Mouse (Mus musculus): ENCODE data around the gene Fkbp15. TPM values are rescaled to one million over a fixed set of nuclear protein-coding genes. Genes with fewer than 3 reads are reported as not detected.

The Fkbp15 gene
- polyA plus RNA-seq, 1 experiment from 2014 or later = 24.9 TPM

Other genes starting within 250 kb of the Fkbp15 start
- gene Mup21, start 209.7 kb downstream of the Fkbp15 start, polyA plus RNA-seq (2015; fragmentation: Nextera tagmentation; extraction: Ambion mirVana) = not detected in 2 replicates
- gene Zfp37, start 129.5 kb downstream of the Fkbp15 start, polyA plus RNA-seq (2015; fragmentation: Nextera tagmentation; extraction: Ambion mirVana) = 8.0 and 8.5 TPM in 2 replicates
- gene Slc31a2, start 98.0 kb downstream of the Fkbp15 start, polyA plus RNA-seq (2015; fragmentation: Nextera tagmentation; extraction: Ambion mirVana) = 21.4 and 23.9 TPM in 2 replicates
- gene Slc31a1, start 179 bp upstream of the Fkbp15 start, polyA plus RNA-seq (2015; fragmentation: Nextera tagmentation; extraction: Ambion mirVana) = 59.0 and 64.3 TPM in 2 replicates
- gene Cdc26, start 48.1 kb upstream of the Fkbp15 start, polyA plus RNA-seq (2015; fragmentation: Nextera tagmentation; extraction: Ambion mirVana) = 136 and 146 TPM in 2 replicates
- 18.6 and 19.1 TPM in 2 replicates for gene Prpf4, start 48.2 kb upstream of the Fkbp15 start, polyA plus RNA-seq (2015; fragmentation: Nextera tagmentation; extraction: Ambion mirVana)
- gene Rnf183, start 74.7 kb upstream of the Fkbp15 start, polyA plus RNA-seq (2015; fragmentation: Nextera tagmentation; extraction: Ambion mirVana) = not detected in 2 replicates
- 6.2 and 7.8 TPM in 2 replicates for gene Wdr31, start 110.3 kb upstream of the Fkbp15 start, polyA plus RNA-seq (2015; fragmentation: Nextera tagmentation; extraction: Ambion mirVana)
- 28.4 and 29.9 TPM in 2 replicates for gene Bspry, start 119.5 kb upstream of the Fkbp15 start, polyA plus RNA-seq (2015; fragmentation: Nextera tagmentation; extraction: Ambion mirVana)
- gene Hdhd3, start 142.9 kb upstream of the Fkbp15 start, polyA plus RNA-seq (2015; fragmentation: Nextera tagmentation; extraction: Ambion mirVana) = 27.3 and 30.7 TPM in 2 replicates
- gene Alad, start 159.4 kb upstream of the Fkbp15 start, polyA plus RNA-seq (2015; fragmentation: Nextera tagmentation; extraction: Ambion mirVana) = 121 and 142 TPM in 2 replicates
- 70.9 and 77.3 TPM in 2 replicates for gene Pole3, start 164.5 kb upstream of the Fkbp15 start, polyA plus RNA-seq (2015; fragmentation: Nextera tagmentation; extraction: Ambion mirVana)
- 0.19 and 0.35 TPM in 2 replicates for gene 4933430I17Rik, start 164.8 kb upstream of the Fkbp15 start, polyA plus RNA-seq (2015; fragmentation: Nextera tagmentation; extraction: Ambion mirVana)
- gene Rgs3, start 199.3 kb upstream of the Fkbp15 start, polyA plus RNA-seq (2015; fragmentation: Nextera tagmentation; extraction: Ambion mirVana) = 46.8 and 48.0 TPM in 2 replicates

All from stomach, embryonic 15.5 days (tissue).